34 mouse cellular contexts compared by ENCODE assay signal in genomic region chr2:50119101-50119500, GRCm38 (mm10). TPM values are rescaled to one million over a fixed set of nuclear protein-coding genes. Genes with fewer than 3 reads are reported as not detected.
"Had no signal": no experiment of that assay in that cellular context is flagged by ENCODE, and none has a peak within 500 bp of the region (broad histone marks: within the 10 kb centered on the region; RNA-seq: fewer than 3 reads in every experiment).

No protein-coding gene starts in this region.

- DNase-seq: left cerebral cortex, postnatal 4 days; liver; liver, embryonic 13.5 days; liver, postnatal 0 days; lung, adult 18-20 months; lung, adult 2 months; lung, embryonic 14.5 days; lung, postnatal 10 days; lung, postnatal 14 days; lung, postnatal 36 days; lung, postnatal 4 days; midbrain, embryonic 14.5 days had no signal

- H3K9me3 ChIP-seq: limb, embryonic 10.5 days; limb, embryonic 12.5 days; limb, embryonic 13.5 days; limb, embryonic 15.5 days; liver, embryonic 12.5 days; liver, embryonic 13.5 days; liver, embryonic 15.5 days; lung, embryonic 15.5 days; midbrain, embryonic 10.5 days; midbrain, embryonic 12.5 days; midbrain, embryonic 13.5 days; neural tube, embryonic 12.5 days had no signal

- H3K27me3 ChIP-seq: limb, embryonic 12.5 days; limb, embryonic 13.5 days; limb, embryonic 15.5 days; liver, embryonic 12.5 days; liver, embryonic 13.5 days; liver, embryonic 15.5 days; lung, embryonic 15.5 days; midbrain, embryonic 12.5 days; midbrain, embryonic 13.5 days; neural tube, embryonic 12.5 days had no signal

- H3K9ac ChIP-seq: limb, embryonic 12.5 days; limb, embryonic 13.5 days; limb, embryonic 15.5 days; liver, embryonic 12.5 days; liver, embryonic 13.5 days; liver, embryonic 14.5 days; liver, embryonic 15.5 days; liver, postnatal 0 days; lung, embryonic 14.5 days; lung, embryonic 15.5 days; midbrain, embryonic 12.5 days; midbrain, embryonic 13.5 days; neural tube, embryonic 12.5 days had no signal

- H3K4me2 ChIP-seq: limb, embryonic 12.5 days; limb, embryonic 13.5 days; limb, embryonic 15.5 days; liver, embryonic 11.5 days; liver, embryonic 12.5 days; liver, embryonic 13.5 days; liver, embryonic 15.5 days; lung, embryonic 14.5 days; lung, embryonic 15.5 days; midbrain, embryonic 11.5 days; midbrain, embryonic 12.5 days; midbrain, embryonic 13.5 days; neural tube, embryonic 12.5 days had no signal

- H3K4me1 ChIP-seq: limb, embryonic 10.5 days; liver, embryonic 12.5 days; liver, embryonic 13.5 days; liver, embryonic 15.5 days; lung, embryonic 15.5 days; midbrain, embryonic 10.5 days; midbrain, embryonic 12.5 days; midbrain, embryonic 13.5 days; neural tube, embryonic 12.5 days had no signal

- H3K4me3 ChIP-seq: left cerebral cortex, adult 2 months; limb, embryonic 10.5 days; limb, embryonic 12.5 days; limb, embryonic 13.5 days; limb, embryonic 15.5 days; liver, embryonic 12.5 days; liver, embryonic 13.5 days; liver, embryonic 15.5 days; lung, embryonic 15.5 days; midbrain, embryonic 10.5 days; midbrain, embryonic 12.5 days; midbrain, embryonic 13.5 days; myocyte; neural tube, embryonic 12.5 days had no signal

- ATAC-seq: liver, embryonic 12.5 days; liver, postnatal 0 days; lung, postnatal 0 days; midbrain, embryonic 13.5 days; midbrain, embryonic 16.5 days had no signal

- H3K27ac ChIP-seq: left cerebral cortex, adult 2 months; limb, embryonic 10.5 days; limb, embryonic 12.5 days; limb, embryonic 13.5 days; limb, embryonic 15.5 days; liver, embryonic 12.5 days; liver, embryonic 13.5 days; liver, embryonic 14.5 days; liver, embryonic 15.5 days; lung, embryonic 15.5 days; macrophage; midbrain, embryonic 10.5 days; midbrain, embryonic 12.5 days; midbrain, embryonic 13.5 days; neural tube, embryonic 12.5 days had no signal

- H3K36me3 ChIP-seq: limb, embryonic 10.5 days; limb, embryonic 12.5 days; limb, embryonic 13.5 days; limb, embryonic 15.5 days; liver, embryonic 12.5 days; liver, embryonic 13.5 days; liver, embryonic 15.5 days; lung, embryonic 15.5 days; midbrain, embryonic 10.5 days; midbrain, embryonic 12.5 days; midbrain, embryonic 13.5 days; neural tube, embryonic 12.5 days had no signal

RNA-seq across cellular contexts. Expression of gene Lypd6, which starts 52.9 kb away (rescaled TPM):
- total RNA-seq: megakaryocyte progenitor cell, adult 5-6 weeks; megakaryocyte-erythroid progenitor cell, adult 5-6 weeks; monocyte, adult 5-6 weeks had no signal
- polyA plus RNA-seq: macrophage had no signal
